Mouse (Mus musculus) forebrain, embryonic 14.5 days (tissue): ENCODE results near the gene Fbxw18. TPM values are rescaled to one million over a fixed set of nuclear protein-coding genes. Genes with fewer than 3 reads are reported as not detected.
"Not testable (repeated sequence)": the region's sequence is repeated elsewhere in the genome, so short reads cannot be mapped to it uniquely, and the experiment has no call there.

ENCODE experiments used
- ATAC-seq: fragments of 200-750 bp; cut with Nextera tagmentation; 2 replicates; pipeline ENCODE4 v1.8.0; 2017; ENCODE audit warnings: mild to moderate bottlenecking, moderate library complexity
- DNase-seq: peaks from one replicate; pipeline ENCODE4 v3.0.0-alpha.2; 2015; ENCODE audit warnings: low spot score
- H3K27ac ChIP-seq: fragments of 300-500 bp; sonication (generic); 2 replicates; pipeline ENCODE4 v1.5.1; 2014; ENCODE audit warnings: low read depth, mild to moderate bottlenecking, control low read depth, low read length, moderate library complexity
- H3K27me3 ChIP-seq: fragments of 300-500 bp; sonication (generic); replicated peaks from 2 replicates; pipeline ENCODE4 v1.6.1; 2014; ENCODE audit warnings: low read length, control low read depth, mixed read lengths; ENCODE audit not compliant: control insufficient read depth, insufficient read depth
- H3K36me3 ChIP-seq: fragments of 300-500 bp; sonication (generic); 2 replicates; pipeline ENCODE4 v1.6.1; 2014; ENCODE audit warnings: low read length, control low read depth; ENCODE audit not compliant: control insufficient read depth, insufficient read depth
- H3K4me1 ChIP-seq: fragments of 300-500 bp; sonication (generic); 2 replicates; pipeline ENCODE4 v1.6.1; 2014; ENCODE audit warnings: antibody characterized with exemption, low read length, control low read depth; ENCODE audit not compliant: control insufficient read depth, insufficient read depth
- H3K4me2 ChIP-seq: fragments of 300-500 bp; sonication (generic); 2 replicates; pipeline ENCODE4 v1.6.1; 2014; ENCODE audit warnings: mild to moderate bottlenecking, control low read depth, low read length
- H3K4me3 ChIP-seq: fragments of 300-500 bp; sonication (generic); 2 replicates; pipeline ENCODE4 v1.5.1; 2014; ENCODE audit warnings: low read depth, low read length, control low read depth
- H3K9ac ChIP-seq: fragments of 300-500 bp; sonication (generic); 2 replicates; pipeline ENCODE4 v1.6.1; 2014; ENCODE audit warnings: mild to moderate bottlenecking, low read length, control low read depth, moderate library complexity
- H3K9me3 ChIP-seq: fragments of 300-500 bp; sonication (generic); replicated peaks from 2 replicates; pipeline ENCODE4 v1.6.1; 2016; ENCODE audit warnings: low read length, control low read depth, mixed read lengths; ENCODE audit not compliant: control insufficient read depth
- WGBS: fragments of 180-500 bp; shearing (Covaris S2); extraction: QIAGEN DNeasy Blood & Tissue Kit; methylation state at CpG from one replicate; pipeline ENCODE4 v1.1.7; 2014; 5-methylcytosine and 5-hydroxymethylcytosine counted together
- polyA plus RNA-seq: library from polyadenylated mRNA; unstranded; fragments of >200 nt; fragmentation: Nextera tagmentation; extraction: Ambion mirVana; gene quantifications from 2 replicates; pipeline ENCODE4 v1.2.1, GENCODE M21; 2014

The Fbxw18 gene
- not detected in 2 replicates for polyA plus RNA-seq

DNA sequence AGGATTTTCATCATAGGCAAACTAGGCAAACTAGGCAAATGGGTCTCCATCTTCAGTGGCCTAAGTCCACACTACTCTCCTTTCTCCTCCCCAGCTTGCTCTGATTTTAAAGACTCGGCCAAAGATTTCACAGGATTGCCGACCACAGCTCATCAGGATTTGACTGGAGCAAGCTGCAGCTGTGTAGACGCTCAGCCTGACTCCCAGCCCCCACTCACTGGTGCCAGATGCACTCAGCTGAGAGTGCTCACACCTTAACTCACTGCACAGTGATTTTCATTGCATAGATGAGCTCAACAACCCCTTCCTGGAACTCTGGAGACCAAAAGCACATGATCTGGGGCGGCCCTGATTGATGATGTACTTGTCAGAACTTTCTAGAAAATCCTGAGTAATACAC lies at the start of gene Fbxw18:
Gene Fbxw18, minus strand, starts transcription at position 101 of the 400 bp plus-strand sequence.
- H3K27ac ChIP-seq, H3K9ac ChIP-seq, H3K4me3 ChIP-seq, H3K27me3 ChIP-seq, H3K36me3 ChIP-seq, H3K9me3 ChIP-seq, H3K4me2 ChIP-seq, DNase-seq, ATAC-seq, H3K4me1 ChIP-seq: not testable (repeated sequence)
- WGBS, result 74% methylated on average over 4 of the region's 4 CpGs

DNA sequence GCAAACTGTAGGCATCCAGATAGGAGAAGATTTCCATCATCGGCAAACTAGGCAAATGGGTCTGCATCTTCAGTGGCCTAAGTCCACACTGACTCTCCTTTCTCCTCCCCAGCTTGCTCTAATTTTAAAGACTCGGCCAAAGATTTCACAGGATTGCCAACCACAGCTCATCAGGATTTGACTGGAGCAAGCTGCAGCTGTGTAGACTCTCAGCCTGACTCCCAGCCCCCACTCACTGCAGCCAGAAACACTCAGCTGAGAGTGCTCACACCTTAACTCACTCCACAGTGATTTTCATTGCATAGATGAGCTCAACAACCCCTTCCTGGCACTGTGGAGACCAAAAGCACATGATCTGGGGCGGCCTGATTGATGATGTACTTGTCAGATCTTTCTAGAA lies 43.5 kb upstream of the Fbxw18 start, which contains the start of gene Fbxw26:
Gene Fbxw26, minus strand, starts transcription at position 101 of the 400 bp plus-strand sequence.
- DNase-seq, H3K36me3 ChIP-seq: not testable (repeated sequence)
- WGBS, result 91% methylated on average over 3 of the region's 3 CpGs

DNA sequence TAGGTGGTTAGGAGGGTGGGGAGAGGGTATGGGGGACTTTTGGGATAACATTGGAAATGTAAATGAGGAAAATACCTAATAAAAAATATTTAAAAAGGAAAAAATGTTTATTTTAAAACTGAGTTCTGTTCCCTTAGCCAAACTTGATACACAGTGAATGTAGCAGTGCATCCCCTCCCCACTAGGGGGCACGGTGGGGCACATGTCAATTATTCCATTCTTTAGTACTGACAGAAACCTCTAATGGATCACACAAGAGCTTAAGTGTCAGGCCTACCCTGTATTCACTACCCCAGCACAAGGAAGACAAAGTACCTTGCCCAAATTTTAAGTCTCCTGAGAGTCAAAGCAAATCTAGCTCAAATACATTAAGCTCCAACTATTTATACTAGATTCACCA lies 17.2 kb downstream of the Fbxw18 start:
- Histone ChIP-seq H3K36me3 (no peaks in the 10 kb centered on the region), H3K9ac (no peak overlapping the region), H3K4me2 (no peak overlapping the region), H3K4me3 (no peak overlapping the region), H3K27ac (no peak overlapping the region), H3K9me3 (no peaks in the 10 kb centered on the region), H3K4me1 (no peaks in the 10 kb centered on the region), H3K27me3 (no peaks in the 10 kb centered on the region)
- no peak for ATAC-seq
- WGBS, result 6% methylated on average over 1 of the region's 1 CpGs
- peak; percentile 20 for DNase-seq

More for the DNA sequence above, 43.5 kb upstream of the Fbxw18 start, which contains the start of gene Fbxw26:
- H3K27ac ChIP-seq, ATAC-seq, H3K27me3 ChIP-seq, H3K9me3 ChIP-seq, H3K9ac ChIP-seq, H3K4me3 ChIP-seq, H3K4me1 ChIP-seq, H3K4me2 ChIP-seq: not testable (repeated sequence)

DNA sequence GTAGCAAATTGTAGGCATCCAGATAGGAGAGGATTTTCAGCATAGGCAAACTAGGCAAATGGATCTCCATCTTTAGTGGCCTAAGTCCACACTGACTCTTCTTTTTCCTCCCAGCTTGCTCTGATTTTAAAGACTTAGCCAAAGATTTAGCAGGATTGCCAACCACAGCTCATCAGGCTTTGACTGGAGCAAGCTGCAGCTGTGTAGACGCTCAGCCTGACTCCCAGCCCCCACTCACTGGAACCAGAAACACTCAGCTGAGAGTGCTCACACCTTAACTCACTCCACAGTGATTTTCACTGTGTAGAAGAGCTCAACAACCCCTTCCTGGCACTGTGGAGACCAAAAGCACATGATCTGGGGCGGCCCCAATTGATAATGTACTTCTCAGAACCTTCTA lies 37.9 kb downstream of the Fbxw18 start, which contains the start of gene Fbxw25:
Gene Fbxw25, minus strand, starts transcription at position 101 of the 400 bp plus-strand sequence.
- WGBS, result 65% methylated on average over 2 of the region's 2 CpGs
- not testable (repeated sequence) for ATAC-seq

More for the DNA sequence above, 37.9 kb downstream of the Fbxw18 start, which contains the start of gene Fbxw25:
- H3K9me3 ChIP-seq, H3K27me3 ChIP-seq, DNase-seq, H3K36me3 ChIP-seq, H3K9ac ChIP-seq, H3K4me3 ChIP-seq, H3K4me2 ChIP-seq, H3K27ac ChIP-seq, H3K4me1 ChIP-seq: not testable (repeated sequence)

Other genes with a start within 250 kb of the Fbxw18 start
- not detected in 2 replicates for gene Fbxw19, start 206.8 kb downstream of the Fbxw18 start, polyA plus RNA-seq
- not detected in 2 replicates for gene Fbxw15, start 134.4 kb downstream of the Fbxw18 start, polyA plus RNA-seq
- gene Fbxw24, start 76.6 kb downstream of the Fbxw18 start, polyA plus RNA-seq, result not detected in 2 replicates
- gene Fbxw25, start 38.0 kb downstream of the Fbxw18 start, polyA plus RNA-seq, result not detected in 2 replicates
- gene Fbxw26, start 43.4 kb upstream of the Fbxw18 start, polyA plus RNA-seq, result not detected in 2 replicates
- not detected in 2 replicates for gene Fbxw27, start 88.0 kb upstream of the Fbxw18 start, polyA plus RNA-seq
- not detected in 2 replicates for gene Spink8, start 109.6 kb upstream of the Fbxw18 start, polyA plus RNA-seq
- 74.6 and 84.7 TPM in 2 replicates for gene Nme6, start 130.0 kb upstream of the Fbxw18 start, polyA plus RNA-seq
- gene Camp, start 146.9 kb upstream of the Fbxw18 start, polyA plus RNA-seq, result 1.1 TPM in 1 of 2 replicates, not detected in the other
- 15.1 and 15.7 TPM in 2 replicates for gene Cdc25a, start 172.9 kb upstream of the Fbxw18 start, polyA plus RNA-seq
- 90.6 and 108 TPM in 2 replicates for gene Map4, start 228.8 kb upstream of the Fbxw18 start, polyA plus RNA-seq